Mouse (Mus musculus) kidney, adult 11 months (tissue): ENCODE measurements around the gene Rap1gap.

Experiments
- DNase-seq: peaks from one replicate; pipeline ENCODE4 v3.0.0; 2022

Gene Rap1gap

DNA sequence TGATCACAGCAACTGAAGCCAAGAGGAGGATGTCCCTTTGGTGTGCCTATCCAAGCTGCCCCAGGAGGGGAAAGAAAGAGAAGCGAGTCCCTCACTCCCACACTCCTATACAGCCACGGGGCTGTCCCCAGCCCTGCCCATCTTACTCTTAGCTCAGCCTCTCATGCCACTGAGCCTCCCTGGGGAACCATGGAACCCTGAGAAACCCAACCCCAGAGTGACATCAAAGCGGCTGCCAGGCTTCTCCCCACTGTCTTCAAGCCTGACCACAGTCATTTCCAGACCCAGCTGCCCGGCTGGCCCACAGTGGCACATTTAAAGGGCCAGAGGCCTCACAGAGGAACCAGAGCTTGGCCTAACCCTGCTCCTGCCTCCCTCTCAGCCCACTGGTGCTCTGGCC is 84.2 kb downstream of the Rap1gap start:
- no peak for DNase-seq

DNA sequence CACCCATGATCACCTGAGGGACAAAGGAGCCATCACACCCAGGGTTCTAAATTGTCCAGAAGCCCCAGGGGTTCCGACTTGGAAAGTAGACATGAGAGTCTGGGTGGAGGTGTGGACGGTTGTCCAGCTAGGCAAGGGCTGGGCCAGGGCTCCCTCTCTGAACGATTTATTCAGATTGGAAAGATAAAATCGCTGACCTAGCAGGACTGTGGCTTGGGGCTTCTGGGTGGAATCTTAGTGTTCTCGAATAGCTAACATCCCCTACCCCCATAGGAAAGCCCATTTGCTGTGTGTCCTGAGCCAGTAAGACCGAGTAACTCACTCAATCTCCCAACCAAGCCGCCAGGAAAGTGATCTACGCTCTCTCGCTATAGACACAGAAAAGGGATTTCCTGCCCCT is 85.2 kb downstream of the Rap1gap start:
- DNase-seq = no peak

DNA sequence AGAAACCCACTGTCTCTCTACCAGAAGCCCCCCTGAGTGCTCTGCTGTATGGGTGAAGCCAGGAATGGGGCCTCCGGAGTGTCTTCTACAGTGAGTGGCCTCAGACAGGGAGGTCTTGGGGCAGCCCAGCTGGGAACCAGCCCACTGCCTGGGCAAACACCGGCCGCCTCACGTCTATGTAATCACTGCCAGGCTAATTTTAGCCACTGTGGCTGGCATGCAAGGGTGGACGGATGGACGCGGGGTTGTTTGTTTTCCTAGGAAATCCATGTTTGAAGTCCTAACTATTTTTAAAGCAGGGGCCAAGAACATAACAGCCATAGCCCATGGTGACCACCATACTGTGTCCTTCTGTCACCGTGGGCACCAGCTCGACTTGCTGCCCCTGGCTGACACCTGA is 85.6 kb downstream of the Rap1gap start:
- DNase-seq = no peak

DNA sequence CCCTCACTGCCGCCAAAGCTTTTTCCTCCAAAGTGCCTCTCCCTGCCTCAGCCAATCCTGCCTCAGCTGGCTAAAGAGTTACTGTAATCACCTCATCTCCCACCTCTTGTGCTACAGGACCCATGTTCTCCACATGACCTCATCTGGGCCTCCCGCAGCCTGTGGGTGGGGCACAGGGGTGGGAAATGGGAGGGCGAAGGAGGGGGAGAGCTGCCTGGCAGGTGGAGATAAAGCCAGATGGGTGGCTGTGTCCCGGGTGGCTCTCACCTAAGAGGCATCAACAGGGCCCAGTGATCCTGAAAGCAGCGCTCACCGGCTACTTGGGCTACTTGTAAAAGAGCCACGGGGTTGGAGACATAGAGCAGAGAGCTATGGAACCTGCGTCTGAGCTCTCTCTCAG is 86.8 kb downstream of the Rap1gap start:
- DNase-seq = no peak

DNA sequence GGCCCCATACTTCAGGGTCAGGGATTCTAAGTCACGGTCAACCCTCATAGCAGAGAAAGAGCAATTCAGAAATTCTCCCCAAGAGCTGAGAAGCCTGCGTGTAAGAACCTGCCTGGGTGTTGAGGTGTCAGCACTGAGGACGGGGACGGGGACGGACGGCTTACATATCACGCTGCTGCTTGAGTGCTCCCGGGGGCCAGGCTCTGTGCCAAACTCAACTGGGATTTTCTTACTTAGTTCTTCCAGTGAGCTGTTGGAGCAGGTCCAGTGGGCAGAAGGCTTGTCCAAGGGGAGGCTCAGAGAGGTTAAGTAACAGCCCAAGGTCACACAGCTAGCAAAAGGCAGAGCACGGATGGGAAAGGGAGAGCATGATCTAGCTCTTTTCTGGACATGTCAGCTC is 87.2 kb downstream of the Rap1gap start:
- peak; percentile 77 for DNase-seq

DNA sequence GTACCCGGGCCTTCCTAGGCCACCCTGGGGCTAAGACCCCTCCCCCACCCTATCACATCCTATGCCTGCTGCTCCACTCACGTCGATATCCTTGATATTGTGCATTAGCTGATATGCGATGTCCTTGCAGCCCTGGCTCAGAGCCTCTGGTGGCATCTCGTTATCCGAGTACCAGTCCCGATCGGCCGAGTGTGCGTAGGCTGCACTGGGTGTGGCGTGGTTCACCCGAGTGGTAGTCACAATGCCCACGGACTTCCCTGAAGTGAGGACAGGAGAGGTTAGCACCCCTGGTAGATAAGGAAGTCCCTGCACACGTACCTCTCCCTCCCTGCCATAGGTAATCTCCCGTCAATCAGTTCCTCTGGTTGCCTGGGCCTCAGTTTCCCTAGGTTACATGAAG is 87.9 kb downstream of the Rap1gap start:
- no peak for DNase-seq

DNA sequence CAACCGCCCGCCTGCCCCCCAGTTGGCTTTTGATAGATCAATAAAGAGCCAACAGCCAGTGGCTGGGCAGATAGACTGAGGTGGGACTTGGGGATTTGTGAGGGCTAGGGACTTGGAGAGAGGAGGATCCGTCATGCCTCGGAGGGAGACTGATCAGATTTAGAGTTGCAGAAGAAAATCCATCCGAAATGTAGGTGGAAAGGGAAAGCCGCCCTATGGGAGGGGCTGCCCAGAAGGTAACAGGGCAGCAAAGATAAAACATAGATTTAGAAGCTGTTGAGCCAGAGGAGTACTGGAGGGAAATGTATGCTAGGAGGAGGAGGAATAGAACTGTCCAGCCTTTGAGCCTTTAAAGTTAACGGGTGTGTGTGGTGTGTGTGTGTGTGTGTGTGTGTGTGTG is 88.7 kb downstream of the Rap1gap start:
- no peak for DNase-seq

DNA sequence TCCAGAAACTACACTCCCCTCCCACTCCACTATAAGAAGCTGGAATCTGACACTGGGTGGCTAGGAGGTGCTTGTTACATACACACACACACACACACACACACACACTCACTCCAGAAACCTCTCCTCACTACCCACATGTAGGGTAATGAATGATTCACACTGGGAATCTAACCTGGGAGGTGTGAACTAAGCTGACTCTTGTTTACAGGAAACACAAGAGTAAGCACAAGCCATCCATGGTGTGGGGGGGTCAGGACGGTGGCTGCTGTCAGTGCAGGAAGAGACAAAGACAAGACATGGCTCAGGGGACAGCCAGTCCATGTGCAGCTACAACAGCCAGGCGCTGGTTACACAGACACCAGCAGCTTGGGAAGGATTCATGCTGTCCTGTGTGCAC is 89.9 kb downstream of the Rap1gap start:
- DNase-seq = peak; percentile 66

DNA sequence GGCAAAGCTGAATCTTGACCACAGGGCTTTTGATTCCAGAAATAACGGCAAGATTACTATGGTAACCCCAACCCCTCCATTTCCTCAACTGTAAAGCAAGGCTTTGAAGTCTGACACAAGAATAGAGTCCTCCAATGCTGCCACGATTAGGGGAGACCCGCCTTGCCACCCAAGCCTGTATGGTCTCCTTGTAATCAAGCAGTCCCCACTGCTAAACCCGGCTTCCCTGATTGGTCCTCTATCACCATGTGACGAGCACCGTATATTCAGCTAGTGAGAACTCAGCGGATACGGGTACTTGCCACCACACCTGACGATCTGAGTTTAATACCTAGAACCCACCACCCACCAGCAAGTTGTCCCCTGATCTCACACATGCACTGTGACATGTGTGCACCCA is 98.4 kb downstream of the Rap1gap start:
- no peak for DNase-seq

DNA sequence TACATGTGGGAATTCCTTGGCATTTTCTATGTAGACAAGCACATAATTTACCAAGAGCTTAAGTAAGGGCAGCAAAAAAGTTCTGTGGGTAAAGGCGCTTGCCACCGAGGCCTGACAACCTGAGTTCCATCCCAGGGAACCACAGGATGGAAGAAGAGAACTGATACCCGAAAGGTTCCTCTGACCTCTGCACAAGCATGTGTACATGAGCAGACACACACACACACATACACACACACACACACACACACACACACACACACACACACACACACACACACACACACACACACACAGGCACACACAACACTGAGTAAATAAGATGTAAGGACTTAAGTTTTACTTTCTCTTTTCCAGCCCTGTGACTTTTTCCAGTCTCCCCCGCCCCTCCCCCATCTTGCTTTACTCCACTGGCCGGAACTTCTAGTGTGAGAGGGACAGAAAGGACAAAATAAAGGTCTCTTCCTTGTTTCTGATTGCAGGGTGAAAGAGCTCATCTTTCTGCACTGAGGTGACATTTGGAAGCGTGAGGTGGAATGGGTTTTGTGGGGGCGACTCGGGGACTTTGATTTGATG is 99.5 kb downstream of the Rap1gap start:
- DNase-seq = no peak

DNA sequence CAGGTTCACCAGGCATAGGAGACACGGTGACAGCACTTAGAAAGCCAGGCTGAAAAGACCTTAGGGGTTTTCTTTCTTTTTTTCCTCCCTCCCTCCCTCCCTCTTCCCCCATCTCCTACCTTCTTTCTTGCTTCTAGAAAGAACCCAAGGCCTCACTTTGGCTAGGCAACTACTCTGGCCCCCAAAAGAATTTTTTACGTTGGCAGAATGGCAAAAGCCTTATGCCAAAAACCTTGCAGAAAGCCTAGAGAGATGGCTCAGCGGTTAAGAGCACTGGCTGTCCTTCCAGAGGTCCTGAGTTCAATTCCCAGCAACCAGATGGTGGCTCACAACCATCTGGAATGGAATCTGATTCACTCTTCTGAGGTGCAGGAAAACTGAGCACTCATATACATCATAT is 100.1 kb downstream of the Rap1gap start:
- DNase-seq = no peak

DNA sequence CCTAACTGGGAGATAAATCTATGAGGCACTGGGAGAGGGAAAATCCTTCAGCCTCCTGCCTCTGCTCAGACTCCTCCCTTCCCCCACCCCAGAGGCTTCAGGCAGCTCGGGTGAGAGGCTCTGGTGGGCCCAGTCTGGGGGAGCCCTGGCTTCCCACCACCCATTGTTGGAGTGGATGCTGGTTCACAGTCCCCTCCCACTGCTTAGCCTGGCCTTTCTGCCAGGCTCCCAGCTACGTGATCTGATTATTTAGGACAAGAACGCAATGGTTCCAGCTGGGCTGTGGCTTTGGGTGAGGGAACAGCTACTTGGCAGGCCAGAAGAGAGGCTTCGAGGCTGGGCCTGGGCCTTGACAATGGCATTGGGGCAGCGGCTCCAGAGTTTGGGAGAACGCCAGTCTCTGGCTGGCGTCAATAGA is 101.0 kb downstream of the Rap1gap start:
- DNase-seq = no peak

DNA sequence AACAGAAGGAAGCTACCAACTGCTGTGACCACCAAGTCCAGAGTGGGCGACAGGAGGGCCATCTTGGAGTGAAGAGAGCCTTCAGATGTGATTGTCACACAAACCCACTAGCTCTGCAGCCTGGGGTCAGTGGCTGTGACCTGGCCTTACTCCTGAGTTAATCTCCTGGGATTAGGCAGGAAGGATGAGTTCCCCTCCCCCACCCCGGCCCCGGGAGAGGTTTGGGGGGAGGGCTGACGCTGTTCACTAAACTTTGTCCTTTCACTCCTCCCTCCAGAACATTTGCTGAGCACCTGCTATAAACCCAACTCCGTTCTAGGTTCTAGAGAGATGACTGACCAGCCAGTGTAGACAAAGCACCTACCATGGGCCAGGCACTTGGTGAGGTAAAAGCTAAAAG is 101.8 kb downstream of the Rap1gap start:
- DNase-seq = peak; percentile 62

DNA sequence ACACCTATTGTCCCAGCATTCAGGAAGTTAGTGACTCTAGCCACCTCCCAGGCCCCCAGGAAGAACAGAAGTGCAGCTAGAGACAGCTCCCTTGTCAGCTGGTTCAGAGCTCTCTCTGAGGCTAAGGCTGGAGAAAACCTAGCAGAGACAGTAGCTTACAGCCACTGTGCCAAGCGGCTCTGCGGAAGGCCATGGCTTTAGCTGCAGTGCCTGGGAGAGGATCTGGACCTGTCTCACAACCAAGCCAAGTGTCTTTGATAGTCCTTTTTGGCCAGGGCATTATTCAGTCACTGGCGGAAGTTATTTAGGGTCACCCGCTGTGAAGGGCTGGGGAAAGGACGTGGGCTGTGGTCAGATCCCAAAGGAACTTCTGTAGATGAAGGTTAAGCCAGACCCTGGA is 103.9 kb downstream of the Rap1gap start:
- no peak for DNase-seq

DNA sequence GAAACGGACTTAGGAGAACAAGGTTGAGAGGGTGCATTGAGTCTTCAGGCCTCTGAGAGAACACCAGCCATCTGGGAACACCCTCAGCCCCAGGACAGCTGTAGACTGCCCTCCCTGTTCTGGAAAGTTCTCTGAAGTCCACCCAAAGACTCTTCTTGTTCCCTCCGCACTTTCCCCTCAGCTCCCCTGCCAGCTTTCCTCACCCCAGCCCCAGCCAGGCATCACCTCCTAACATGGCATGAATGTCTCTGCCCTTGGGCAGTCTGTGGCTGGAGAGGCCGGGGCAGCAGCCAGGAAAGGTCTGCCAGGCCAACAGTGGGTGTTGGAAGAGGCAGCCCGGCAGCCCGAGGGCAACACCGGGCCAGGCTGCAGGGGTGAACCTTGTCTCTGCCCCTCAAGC is 104.3 kb downstream of the Rap1gap start:
- DNase-seq = no peak

DNA sequence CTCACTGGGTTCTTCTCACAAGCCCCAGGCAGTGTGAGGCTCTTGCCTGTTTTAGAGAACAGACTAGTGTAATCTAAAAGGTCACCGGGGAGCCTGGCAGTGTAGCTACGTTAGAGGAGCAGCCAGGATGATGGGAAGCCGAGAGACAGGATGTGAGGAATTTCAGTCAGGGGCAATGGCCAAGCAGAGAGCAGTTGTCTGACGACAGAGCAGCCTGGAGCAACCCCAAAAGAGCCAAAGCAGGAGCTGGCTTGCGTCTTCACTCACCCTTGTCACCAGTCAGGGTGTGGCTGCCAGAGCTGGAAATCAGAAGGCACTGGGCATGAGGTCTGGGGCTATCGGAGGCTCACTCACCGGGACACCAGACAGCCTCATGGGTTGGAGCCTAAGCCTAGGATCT is 105.1 kb downstream of the Rap1gap start:
- no peak for DNase-seq

DNA sequence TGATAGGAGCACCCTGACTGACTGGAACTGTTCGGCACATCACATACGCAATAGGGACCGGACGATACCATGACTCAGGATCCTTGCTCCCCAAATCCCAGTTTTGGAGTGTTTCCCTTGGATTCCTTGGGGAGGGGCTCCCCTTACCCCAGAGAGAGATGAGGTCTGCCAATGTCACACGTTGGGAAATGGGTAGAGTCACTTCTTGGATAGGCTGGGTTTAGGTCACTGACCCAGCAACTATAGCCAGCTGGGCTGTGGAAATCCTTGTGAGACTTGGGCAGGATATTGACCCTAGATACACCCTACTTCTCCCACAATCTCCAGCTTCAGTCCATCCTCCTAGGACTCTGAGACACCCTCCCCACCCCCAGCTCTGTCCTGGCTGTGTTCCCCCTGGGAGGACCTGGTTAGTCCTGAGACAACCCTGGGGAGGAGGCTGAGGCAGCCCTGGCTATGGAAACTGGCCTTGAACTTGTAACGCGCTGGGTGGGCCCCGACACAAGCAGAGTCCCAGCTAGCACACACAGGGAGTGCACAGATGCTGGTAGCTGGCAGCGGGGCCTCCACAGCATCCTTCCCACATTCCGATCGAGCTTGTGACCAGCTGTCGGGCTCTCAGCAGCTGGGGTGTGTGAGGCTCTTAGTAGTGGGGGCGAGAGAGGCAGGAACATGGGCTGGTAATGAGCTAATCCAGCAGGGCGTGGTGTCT is 106.5 kb downstream of the Rap1gap start:
- DNase-seq = no peak

DNA sequence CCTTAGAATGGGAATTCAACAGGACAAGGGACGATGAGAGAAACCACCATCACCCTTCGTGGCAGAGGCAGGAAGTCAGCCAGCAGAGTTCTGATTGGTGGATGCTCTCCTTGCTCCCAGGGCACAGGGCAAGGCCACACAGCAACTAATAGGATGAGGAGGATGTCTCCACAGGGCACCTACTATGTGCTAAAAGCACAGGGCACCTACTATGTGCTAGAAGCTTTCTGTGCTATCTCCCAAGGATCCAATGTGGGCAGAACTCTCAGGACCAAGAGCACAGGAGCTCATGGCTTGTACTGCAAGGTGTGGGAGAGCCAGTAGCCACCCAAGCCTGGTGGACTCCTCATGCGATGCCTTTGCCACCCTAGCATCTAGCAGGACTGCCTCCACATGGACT is 107.2 kb downstream of the Rap1gap start:
- DNase-seq = no peak

DNA sequence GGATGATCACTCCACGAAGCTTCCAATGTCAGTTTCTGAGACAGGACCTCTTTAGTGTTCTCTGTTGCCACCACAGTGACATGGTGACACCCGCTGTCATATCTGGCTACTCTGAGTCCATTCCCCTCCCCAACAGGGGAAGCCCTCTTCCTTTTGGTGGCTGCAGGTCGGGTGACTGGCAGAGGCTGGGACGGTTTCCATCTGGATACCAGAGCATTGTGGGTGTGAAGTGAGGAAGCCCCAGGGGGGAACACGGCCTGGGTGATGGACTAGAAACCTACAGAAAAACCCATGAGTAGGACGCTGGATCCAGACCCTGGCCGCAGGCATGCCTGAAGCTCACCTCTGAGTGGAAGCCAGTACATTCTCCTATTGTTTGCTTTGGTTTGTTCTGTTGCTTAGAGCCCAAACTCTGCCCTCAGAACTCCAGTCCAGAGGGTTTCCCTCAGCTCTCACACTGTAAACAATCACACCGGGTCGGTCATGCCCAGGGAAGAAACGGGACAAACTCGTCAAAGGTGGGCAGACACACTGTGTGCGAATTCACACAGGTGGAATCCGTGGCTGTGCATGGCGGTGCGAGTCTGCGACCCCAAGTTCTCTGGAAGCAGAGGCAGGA is 108.0 kb downstream of the Rap1gap start:
- no peak for DNase-seq

DNA sequence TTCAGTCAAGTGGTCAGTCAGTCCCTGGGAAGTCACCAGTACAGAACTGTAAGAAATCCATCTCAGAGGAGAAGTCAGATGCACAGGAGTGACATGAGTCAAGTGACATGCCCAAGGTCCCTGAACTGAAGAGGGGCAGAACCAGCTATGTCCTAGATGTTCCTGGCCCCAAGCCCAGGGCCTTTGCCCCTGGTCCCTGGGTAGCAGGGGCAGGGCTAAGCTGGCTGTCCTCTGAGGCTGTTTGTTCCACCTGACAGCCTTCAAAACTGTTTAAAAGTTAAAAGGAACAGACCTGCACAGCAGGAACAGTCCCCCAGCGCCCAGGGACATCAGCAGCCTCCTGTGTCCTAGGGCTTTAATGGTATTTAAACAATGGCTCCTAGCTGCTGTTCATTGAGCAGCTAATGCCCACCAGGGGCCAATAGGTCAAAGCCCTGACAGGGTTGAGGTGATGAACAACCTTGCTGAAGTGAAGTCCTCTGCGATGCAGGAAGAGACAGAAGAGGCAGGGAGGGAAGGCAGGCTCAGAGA is 108.9 kb downstream of the Rap1gap start:
- peak; percentile 90 for DNase-seq

DNA sequence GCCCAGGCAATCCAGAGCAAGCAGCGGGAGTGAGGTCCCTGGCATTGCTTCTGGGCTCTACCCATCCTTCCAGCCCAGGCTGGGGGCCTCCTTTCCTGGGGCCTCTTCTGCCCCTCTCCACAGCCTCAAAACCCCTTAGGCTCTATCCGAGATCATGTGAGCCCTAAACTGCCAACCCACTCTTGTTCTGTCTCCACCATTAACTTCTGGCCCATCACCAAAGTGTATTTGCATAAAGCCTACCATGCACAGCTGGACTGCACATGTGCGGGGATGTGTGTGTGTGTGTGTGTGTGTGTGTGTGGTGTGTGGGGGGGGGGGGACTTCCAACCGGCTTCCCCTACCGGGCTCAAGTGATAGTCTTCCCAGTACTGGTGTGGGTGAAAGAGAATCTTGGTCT is 109.5 kb downstream of the Rap1gap start:
- DNase-seq = no peak

DNA sequence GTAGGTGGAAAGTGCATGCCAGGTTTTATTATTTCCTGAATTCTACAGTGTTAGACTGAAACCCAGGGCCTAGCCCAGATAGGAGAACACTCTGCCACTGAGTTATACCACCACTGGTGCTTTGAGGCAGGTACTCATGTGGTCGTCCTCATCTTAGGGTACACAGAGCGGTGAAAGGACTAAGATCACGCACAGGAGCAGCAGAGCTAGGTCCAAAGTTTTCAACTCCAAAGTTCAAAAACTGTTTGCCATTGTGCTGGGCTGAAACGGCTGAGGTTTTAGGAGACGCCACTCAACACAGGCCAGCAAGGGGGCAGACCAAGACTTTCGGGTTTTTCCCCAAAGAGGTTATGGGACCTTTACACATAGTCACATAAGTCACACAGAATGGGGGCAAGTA is 110.0 kb downstream of the Rap1gap start:
- DNase-seq = peak; percentile 64

DNA sequence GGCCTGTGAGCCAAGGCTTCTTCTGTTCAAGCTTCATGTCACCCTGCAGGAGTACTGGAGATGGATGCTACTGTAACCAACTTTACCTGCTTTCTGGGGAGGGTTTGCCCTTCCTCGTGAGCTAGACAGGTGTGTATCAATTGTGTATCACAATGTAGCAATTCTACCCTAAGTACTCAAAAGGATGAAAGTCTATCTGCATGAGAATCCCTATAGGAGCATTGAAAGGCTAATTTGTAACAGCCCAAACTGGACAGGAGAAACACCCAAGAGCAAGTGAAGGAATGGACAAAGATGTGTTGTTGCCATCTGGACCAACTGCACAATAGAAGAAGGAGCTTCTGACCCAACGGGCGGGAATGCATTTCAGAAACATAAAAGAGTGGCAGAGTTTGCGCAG is 113.3 kb downstream of the Rap1gap start:
- DNase-seq = no peak

DNA sequence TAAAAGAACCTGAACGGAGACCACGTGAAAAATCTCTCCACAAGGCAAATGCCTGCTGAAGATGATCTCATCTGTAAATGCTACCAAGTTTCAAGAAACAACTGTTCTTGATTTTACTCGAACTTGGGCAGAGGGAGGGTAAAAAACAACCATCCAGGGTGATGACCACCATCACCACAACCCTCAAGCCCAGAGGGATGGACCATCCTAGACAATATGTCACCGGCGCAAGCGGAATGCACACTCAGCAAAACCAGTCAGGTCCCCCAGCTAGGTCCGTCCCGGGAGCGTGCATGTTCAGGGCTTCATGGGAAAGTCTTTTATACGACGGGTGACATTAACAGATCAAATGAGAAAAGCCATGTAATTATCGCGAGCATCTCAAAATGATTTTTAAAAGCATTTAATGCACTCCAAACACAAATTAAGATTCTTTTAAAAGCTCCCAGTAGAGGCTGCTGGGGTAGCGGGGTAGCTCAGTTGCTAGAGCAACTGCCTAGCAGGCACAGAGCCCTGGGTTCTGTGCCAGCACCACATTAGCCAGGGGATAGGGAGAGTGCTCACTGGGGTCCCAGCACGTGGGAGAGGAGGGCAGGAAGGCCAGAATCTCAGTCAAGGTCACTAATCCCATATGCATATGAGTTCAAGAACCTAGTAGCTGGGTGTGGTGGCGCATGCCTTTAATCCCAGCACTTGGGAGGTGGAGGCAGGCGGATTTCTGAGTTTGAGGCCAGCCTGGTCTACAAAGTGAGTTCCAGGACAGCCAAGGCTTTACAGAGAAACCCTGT is 114.1 kb downstream of the Rap1gap start:
- DNase-seq = no peak
